Mouse (Mus musculus) liver, adult 2 months (tissue): ENCODE data around the gene Nedd4. TPM values are rescaled to one million over a fixed set of nuclear protein-coding genes. Genes with fewer than 3 reads are reported as not detected.

ENCODE experiments used
- DNase-seq: peaks from one replicate; pipeline ENCODE4 v3.0.0-alpha.2; 2011; ENCODE audit warnings: low read depth, low spot score; ENCODE audit errors: extremely low read depth
- H3K27ac ChIP-seq: fragments of 200-500 bp; replicated peaks from 2 replicates; pipeline ENCODE4 v1.5.1; 2012; ENCODE audit warnings: low read depth, mild to moderate bottlenecking, control low read depth, inconsistent platforms, low read length; ENCODE audit not compliant: insufficient read depth
- H3K27me3 ChIP-seq: fragments of 200-500 bp; 2 replicates; pipeline ENCODE4 v1.6.1; 2012; ENCODE audit warnings: mild to moderate bottlenecking, moderate library complexity, low read length, inconsistent platforms; ENCODE audit not compliant: control insufficient read depth, insufficient read depth
- H3K36me3 ChIP-seq: fragments of 200-500 bp; 2 replicates; pipeline ENCODE4 v1.6.1; 2012; ENCODE audit warnings: low read length, inconsistent platforms; ENCODE audit not compliant: control insufficient read depth, insufficient read depth
- H3K4me1 ChIP-seq: fragments of 200-500 bp; 2 replicates; pipeline ENCODE4 v1.6.1; 2011; ENCODE audit warnings: low read length; ENCODE audit not compliant: control insufficient read depth, insufficient read depth
- H3K4me3 ChIP-seq: fragments of 200-500 bp; 2 replicates; pipeline ENCODE4 v1.5.1; 2011; ENCODE audit warnings: low read depth, mild to moderate bottlenecking, control low read depth, low read length, moderate library complexity; ENCODE audit not compliant: insufficient read depth
- H3K79me2 ChIP-seq: fragments of 200-500 bp; 2 replicates; pipeline ENCODE4 v1.6.1; 2012; ENCODE audit warnings: inconsistent platforms, mild to moderate bottlenecking, low read length, moderate library complexity; ENCODE audit not compliant: control insufficient read depth, insufficient read depth
- H3K9ac ChIP-seq: fragments of 200-500 bp; 2 replicates; pipeline ENCODE4 v1.6.1; 2012; ENCODE audit warnings: low read depth, mild to moderate bottlenecking, control low read depth, inconsistent platforms, low read length
- CTCF ChIP-seq: fragments of 200-500 bp; IDR thresholded peaks from 2 replicates; pipeline ENCODE4 v1.5.1; 2011; ENCODE audit warnings: low read depth, low read length, control low read depth
- POLR2A ChIP-seq: fragments of 200-500 bp; IDR thresholded peaks from 2 replicates; pipeline ENCODE4 v1.6.1; 2011; ENCODE audit warnings: low read length, control low read depth; ENCODE audit not compliant: insufficient read depth; ENCODE audit errors: extremely low read depth
- WGBS: fragments of 180-500 bp; shearing (Covaris S2); methylation state at CpG from one replicate; pipeline ENCODE4 v1.1.7; 2018; 5-methylcytosine and 5-hydroxymethylcytosine counted together
- polyA plus RNA-seq: library from polyadenylated mRNA; depleted of rRNA; stranded (reverse); fragments of >200 nt; gene quantifications from 2 replicates; pipeline ENCODE4 v1.2.3, GENCODE M21; 2012
- total RNA-seq: library from RNA; depleted of rRNA; stranded (reverse); fragments of >200 nt; gene quantifications from 2 replicates; pipeline ENCODE4 v1.2.3, GENCODE M21; 2014

Nedd4 gene
- total and polyA plus RNA-seq, 2 experiments, result 51.7 to 123 TPM

DNA sequence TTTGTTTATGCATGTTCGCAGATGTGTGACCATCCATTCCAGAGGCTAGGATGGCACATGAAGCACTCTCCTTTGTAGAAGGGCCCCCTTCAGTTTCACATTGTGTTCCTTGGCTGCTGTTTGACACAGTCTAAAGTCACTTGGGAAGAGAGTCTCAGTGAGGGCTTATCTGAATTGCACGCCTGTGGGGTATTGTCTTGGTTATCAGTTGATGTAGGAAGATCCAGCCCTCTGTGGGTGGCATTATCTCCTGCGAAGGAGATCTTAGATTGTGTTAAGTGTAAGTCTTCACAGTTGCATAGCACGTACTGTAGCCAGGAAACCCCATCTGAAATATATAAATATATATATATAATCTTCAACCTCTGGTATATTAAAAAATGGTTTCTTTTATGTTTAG, 23.1 kb downstream of the Nedd4 start:
- no peaks in the 10 kb centered on the region for H3K27me3 ChIP-seq
- TF ChIP-seq CTCF (no peak), POLR2A (no peak)
- no peak for DNase-seq
- peaks cover 36% of the 10 kb centered on the region for H3K36me3 ChIP-seq
- H3K27ac ChIP-seq, result no peak overlapping the region
- 84% methylated on average over 4 of the region's 4 CpGs for WGBS
- H3K79me2 ChIP-seq, result peaks cover 10% of the 10 kb centered on the region; the same call in 1 of the 2 replicates
- H3K9ac ChIP-seq, result no peak overlapping the region
- no peak overlapping the region for H3K4me3 ChIP-seq
- peaks cover 20% of the 10 kb centered on the region for H3K4me1 ChIP-seq

DNA sequence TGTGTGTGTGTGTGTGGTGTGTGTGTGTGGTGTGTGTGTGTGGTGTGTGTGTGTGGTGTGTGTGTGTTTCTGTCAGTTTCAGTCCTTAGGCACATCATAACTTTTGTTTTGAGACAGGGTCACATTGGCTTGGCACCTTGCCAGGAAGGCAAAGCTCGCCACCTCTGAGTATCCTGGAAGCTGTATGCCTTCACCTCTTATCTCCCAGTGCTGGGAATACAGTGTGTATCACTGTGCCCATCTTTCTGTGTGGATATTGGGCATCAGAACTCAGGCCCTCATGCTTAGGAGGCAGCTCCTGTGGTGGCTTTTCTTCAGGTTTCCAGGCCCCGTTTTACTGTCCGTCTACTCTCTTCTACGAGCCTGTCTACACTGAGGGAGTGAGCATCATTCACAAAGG, 24.4 kb downstream of the Nedd4 start:
- no peak overlapping the region for H3K9ac ChIP-seq
- no peak overlapping the region for H3K27ac ChIP-seq
- peaks cover 17% of the 10 kb centered on the region; the same call in 1 of the 2 replicates for H3K79me2 ChIP-seq
- H3K27me3 ChIP-seq, result no peaks in the 10 kb centered on the region
- TF ChIP-seq POLR2A (no peak), CTCF (no peak)
- peaks cover 28% of the 10 kb centered on the region for H3K4me1 ChIP-seq
- WGBS, result 75% methylated on average over 4 of the region's 4 CpGs
- H3K36me3 ChIP-seq, result peaks cover 46% of the 10 kb centered on the region
- H3K4me3 ChIP-seq, result no peak overlapping the region
- no peak for DNase-seq

DNA sequence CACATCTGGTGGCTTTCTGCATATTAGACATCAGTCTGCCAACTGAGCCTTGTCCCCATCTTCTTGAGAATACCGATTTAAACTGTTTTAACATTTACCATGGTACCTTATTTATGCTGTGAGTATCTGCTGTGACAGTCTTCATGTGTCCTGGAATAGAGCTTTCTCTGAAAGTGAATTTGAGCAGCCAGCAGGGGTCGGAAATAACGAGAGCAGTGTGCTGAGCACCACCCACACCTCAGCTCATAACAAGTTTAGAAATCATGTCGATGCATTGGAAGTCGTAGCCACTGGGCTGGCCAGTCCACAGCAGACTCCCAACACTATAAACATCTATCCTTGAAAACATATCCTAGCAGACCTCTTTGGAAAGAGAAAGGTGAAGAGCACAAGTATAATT, 27.4 kb downstream of the Nedd4 start:
- H3K4me1 ChIP-seq, result peaks cover 26% of the 10 kb centered on the region
- no peak for TF ChIP-seq CTCF
- no peak for TF ChIP-seq POLR2A
- DNase-seq, result no peak
- peaks cover 47% of the 10 kb centered on the region for H3K36me3 ChIP-seq
- H3K79me2 ChIP-seq, result peaks cover 25% of the 10 kb centered on the region; the same call in 1 of the 2 replicates
- H3K4me3 ChIP-seq, result no peak overlapping the region
- WGBS, result 60% methylated on average over 5 of the region's 5 CpGs
- H3K27me3 ChIP-seq, result no peaks in the 10 kb centered on the region
- no peak overlapping the region for H3K27ac ChIP-seq
- no peak overlapping the region for H3K9ac ChIP-seq

DNA sequence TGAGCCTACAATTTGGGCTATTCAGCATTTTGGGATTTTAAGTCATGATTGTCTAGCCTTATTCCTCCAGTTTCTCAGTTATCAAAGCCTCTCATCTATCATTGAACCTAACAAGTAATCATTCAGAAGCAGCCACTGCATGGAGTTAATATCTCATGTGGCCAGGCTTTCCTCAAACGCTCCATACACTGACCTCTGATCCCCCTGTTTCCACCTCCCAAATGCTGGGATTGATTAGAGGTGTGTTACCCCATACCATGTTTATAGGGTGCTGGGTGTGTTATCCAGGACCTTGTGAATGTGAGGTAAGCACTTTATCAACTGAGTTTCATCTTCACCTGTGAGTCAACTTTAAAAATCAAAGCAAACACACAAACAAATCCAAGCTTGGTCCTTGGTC, 28.7 kb downstream of the Nedd4 start:
- H3K4me1 ChIP-seq, result peaks cover 26% of the 10 kb centered on the region
- peaks cover 41% of the 10 kb centered on the region for H3K36me3 ChIP-seq
- H3K4me3 ChIP-seq, result no peak overlapping the region
- no peak overlapping the region for H3K9ac ChIP-seq
- peak overlapping the region; percentile 20; the same call in 1 of the 2 replicates for H3K27ac ChIP-seq
- DNase-seq, result peak; percentile 38
- H3K79me2 ChIP-seq, result peaks cover 26% of the 10 kb centered on the region; the same call in 1 of the 2 replicates
- TF ChIP-seq CTCF (no peak), POLR2A (no peak)
- H3K27me3 ChIP-seq, result no peaks in the 10 kb centered on the region
- WGBS, result 15% methylated on average over 1 of the region's 1 CpGs

DNA sequence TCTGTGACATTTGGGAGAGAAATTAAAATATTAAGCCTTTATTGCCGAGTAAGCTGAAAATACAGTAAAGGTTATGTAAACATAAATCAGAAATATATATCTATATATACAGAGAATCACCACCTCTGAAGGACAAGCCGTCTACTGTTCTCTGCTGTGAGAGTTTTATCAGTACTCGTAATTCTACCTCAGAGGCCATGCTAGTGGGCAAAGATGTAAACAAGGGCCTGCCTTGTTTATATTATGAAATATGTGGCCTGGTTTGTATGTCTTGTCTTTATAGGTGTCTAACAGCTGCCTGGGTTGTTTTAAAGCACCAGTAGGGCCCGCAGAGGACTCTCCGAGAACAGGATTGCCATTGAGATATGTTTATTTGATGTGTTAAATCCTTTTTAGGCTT, 29.8 kb downstream of the Nedd4 start:
- Histone ChIP-seq H3K27me3 (no peaks in the 10 kb centered on the region), H3K27ac (no peak overlapping the region)
- WGBS, result 84% methylated on average over 5 of the region's 5 CpGs

DNA sequence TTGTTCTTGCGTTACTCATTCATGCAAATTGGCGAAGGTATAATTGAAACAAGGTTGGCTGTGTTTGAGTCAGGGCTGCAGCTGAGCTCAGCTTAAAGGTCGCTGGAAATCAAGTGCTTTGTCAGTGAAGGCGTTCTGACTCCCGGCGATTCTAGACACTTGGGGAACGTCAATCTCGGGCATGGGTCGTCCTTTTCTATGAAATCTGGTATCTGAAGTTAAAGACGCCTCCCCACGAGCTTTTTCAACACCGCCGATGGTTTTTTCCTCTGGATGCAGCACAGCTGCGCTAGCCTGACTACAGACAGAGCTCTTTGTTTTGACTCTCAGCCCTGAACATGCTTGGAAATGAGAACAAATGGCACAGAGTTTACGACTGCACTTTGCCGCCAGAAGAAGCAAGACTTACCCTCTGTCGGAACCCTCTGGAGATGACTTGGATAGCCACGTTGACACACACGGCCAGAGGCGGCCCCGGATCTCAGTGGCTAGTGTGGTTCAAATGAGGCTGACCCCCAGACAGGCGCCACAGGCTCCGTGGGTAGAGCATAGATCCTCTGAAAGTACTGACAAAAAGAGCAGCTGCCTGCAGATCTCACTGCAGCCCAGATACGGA, 31.0 kb downstream of the Nedd4 start:
- peaks cover 35% of the 10 kb centered on the region for H3K36me3 ChIP-seq
- DNase-seq, result no peak

More for the DNA sequence above, 29.8 kb downstream of the Nedd4 start:
- H3K36me3 ChIP-seq, result peaks cover 37% of the 10 kb centered on the region
- H3K4me3 ChIP-seq, result no peak overlapping the region
- no peak overlapping the region for H3K9ac ChIP-seq
- TF ChIP-seq CTCF, result no peak
- TF ChIP-seq POLR2A, result no peak
- H3K4me1 ChIP-seq, result peaks cover 18% of the 10 kb centered on the region
- no peak for DNase-seq
- H3K79me2 ChIP-seq, result peaks cover 18% of the 10 kb centered on the region; the same call in 1 of the 2 replicates

More for the DNA sequence above, 31.0 kb downstream of the Nedd4 start:
- no peak overlapping the region for H3K4me3 ChIP-seq
- H3K27me3 ChIP-seq, result no peaks in the 10 kb centered on the region
- TF ChIP-seq CTCF (no peak), POLR2A (no peak)
- 84% methylated on average over 24 of the region's 24 CpGs for WGBS
- no peak overlapping the region for H3K27ac ChIP-seq
- H3K9ac ChIP-seq, result no peak overlapping the region
- H3K79me2 ChIP-seq, result peaks cover 19% of the 10 kb centered on the region; the same call in 1 of the 2 replicates
- peaks cover 18% of the 10 kb centered on the region for H3K4me1 ChIP-seq
